Mouse (Mus musculus) layer of hippocampus, adult 9-10 months (tissue): ENCODE results near the gene Fbxl17.

Experiments used
- DNase-seq: peaks from one replicate; pipeline ENCODE4 v3.0.0; 2022; ENCODE audit warnings: low spot score

Gene Fbxl17

DNA sequence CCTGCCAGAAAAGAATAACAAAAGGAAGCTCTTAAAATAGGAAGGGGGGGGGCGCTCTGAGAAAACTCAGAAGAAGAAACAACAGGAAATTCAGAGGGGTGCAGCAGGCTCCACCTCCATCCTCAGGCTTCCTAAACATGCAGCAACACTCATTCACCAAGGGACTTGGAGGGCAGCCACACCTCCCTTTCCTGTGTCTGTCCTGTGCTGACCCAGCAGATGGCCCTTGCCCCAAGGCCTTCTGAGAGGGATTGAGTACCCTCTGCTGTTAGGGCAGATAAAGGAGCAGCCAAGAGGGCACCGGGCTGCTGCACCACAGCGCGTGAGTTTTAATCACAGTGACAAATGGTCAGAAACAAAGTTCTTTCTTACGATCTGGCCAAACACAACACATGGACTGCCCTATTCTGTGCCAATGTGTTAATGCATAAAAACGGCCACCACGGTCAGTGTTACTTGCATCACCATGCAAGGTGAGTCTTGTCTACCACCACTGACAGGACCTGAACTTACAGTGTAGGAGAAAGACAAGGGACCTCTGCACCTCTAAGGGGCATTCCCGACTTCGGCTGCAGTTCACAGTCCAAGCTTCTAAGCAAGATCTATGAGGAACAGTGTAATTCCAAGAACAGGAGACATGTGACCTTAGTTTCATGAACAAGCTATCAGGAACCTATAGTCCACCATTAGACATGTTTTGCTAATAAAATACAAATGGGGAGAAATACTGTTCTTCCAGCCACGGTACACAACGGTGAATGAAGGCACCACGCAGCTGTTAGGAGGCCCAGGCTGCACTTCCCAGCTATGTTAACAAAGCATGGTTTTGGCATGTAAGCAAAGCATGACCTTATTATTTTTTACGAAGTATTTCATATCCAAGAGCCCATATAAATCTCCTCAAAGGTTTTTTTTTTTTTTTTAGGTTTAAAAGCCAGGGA is 96.8 kb downstream of the Fbxl17 start:
- no peak for DNase-seq

DNA sequence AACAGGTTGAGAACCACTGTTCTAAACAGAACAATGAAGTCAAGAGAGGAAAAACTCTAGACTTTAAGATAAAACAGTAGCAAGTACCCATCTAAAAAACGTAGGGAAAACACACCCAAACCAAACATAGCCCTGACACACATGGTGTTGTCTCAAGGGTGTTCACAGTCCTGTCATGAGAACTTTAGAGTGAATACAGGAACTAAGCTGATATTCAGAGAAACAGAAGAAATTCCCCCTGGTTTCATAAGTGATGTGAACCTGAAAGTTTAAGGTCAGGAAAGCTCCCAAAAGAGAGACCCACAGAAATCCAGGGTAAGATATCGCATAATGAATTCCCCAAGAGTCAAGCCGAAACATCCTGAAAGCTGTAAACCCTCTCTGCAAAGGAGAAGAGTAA is 97.6 kb downstream of the Fbxl17 start:
- DNase-seq = no peak

DNA sequence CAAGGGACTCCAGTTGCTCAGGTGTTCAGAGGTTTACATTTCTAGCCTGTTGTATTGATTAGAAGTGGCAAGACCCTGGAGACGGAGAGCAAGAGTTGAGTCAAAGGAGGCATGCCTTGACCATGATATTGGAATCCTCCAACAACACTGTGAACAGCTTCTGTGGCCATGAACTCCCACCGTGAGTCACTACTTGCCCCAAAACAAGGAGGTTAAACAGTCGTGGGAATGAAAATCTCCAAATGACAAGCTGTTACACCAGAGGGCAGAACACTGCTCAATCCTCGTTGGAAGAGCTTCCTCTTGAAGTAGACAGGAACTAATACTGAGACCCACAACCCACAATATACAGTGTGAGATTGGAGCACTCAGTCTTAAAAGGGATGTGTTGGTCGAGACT is 99.2 kb downstream of the Fbxl17 start:
- no peak for DNase-seq

DNA sequence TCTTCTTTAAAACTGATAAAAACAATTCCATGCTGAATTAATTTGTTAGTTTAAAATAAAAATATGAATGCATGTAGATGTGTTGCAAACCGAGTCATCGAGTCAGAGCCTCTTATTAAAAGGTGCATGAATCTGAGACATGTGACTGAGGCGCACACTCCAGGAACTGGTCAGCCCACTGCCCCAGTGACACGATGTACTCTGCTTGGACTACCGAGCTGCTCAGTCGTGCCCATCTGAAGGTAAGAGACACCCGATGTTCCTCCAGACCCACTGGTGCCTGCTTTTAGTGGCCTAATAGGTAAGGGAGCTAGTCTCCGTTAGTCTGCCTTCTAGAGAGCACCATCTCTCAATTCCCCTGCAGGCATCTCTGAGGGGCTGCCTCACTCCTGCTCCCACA is 100.0 kb downstream of the Fbxl17 start:
- DNase-seq = no peak

DNA sequence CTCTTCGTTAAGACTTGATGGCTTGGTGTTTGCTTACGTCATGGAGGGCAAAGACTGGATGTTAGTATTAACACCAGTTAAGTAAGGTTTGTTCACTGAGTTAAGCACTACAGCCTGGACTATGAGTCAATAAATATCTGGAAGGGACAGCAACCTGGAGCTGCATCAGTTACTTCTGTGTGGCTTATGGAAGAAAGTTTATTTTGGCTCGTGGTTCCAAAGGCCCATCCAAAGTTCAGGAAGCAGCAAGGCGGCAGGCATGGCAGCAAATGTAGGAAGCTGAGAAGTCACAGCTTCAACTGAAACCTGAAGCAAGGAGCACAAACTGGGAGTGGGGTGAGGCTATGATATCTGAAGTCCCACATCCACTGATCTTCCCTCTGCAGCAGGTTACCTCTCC is 108.3 kb downstream of the Fbxl17 start:
- no peak for DNase-seq

DNA sequence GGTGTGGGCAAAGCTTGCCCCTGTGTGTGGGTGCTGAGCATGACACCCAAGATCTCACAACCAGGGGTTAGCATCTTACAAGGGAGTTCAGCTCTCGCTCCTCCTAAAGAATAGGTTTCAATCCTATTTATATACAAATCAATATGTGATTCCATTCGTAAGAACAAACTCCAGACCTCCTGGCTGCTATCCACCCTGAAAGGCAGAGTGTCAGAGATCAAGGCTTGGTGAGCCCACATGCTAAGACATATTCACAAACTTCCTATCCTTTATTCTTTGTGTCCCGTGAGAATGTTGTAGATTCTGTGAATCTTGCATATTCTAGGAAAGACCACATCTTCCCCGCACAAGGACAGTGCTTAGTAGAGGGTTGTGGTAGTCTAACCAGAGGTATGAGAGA is 108.9 kb downstream of the Fbxl17 start:
- no peak for DNase-seq

DNA sequence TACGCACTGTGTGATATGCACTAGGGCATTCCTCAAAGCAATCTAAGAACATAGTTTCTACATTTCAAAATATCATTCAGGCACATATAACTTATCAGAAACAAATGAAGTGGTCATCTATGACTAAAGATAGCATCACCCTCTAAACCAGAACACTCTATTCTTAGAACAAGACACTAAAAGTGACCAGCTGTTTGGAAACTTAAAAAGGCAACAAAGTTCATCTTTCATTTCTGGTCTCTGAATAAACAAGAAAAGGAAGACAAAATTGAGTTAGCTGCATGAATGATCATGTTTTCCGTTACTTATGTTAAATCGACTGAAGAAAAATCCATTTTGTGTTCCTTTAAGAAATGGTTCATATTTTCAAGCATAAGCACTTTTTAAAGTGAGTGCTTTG is 128.8 kb downstream of the Fbxl17 start:
- DNase-seq = no peak

DNA sequence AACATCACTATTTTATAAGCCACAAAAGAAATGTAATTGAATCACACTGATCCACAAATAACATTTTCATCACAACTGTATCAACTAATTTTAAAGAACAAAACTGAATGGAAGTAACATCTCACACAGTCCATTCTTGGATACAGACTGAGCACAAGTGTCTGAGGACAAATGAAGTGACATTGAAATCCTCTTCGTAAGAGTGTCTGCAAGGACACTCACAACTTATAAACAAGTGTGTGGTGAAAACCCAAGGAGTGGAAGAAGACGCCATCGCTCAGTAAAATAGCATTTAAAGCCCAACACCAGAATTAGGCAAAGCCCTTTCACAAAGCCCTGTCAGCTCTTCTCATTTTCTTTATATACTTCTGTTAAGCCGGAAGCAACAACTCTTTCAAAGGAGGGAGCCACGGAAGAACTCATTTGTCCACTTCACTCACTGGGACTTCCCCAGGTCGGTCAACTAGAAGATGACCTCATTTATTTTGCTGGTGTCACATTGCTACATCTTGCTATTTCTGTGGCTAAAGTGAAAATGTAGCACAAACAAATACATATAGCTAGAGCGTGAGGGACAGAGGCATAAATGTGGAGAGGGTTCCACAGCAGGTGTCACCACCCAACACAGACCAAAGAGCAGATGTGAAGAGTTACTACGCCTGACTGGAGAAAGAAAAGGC is 130.0 kb downstream of the Fbxl17 start:
- no peak for DNase-seq

DNA sequence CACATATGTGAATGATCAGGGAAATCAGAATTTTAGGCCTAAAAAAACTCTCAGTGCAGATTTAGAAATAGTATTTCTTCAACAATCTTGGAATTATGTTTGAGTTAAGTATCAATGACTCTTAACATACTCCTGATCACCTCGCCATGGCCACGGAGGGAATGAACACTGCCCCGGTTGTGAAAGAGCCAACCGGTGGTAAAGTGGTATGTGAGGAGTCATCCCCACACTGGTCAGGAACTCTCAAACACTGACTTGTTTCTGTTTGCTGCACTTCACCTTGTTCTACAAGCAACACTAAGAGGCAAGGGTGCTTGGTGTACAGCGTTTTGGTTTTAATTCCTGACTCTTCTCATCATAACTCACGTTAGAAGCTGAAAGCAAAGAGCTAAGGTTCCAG is 132.3 kb downstream of the Fbxl17 start:
- DNase-seq = no peak

DNA sequence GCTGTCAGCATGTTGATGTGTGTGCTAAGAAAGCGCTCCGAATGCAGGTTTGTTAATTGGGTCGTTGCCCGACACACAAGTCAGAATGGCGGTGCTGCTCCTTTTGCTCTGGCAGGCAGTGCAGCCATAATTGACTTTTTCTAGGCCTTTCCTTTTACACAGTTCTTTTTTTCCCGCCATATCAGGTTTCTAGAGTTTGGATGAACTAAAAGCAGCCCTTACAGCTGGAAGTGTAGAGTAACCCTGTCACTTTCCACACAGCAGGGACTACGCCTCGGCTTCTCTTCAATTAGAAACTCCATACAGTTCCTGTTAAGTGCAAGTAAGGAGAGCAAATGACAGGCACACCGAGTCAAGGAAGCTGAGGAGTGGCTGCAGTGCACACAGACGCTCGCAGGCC is 133.8 kb downstream of the Fbxl17 start:
- DNase-seq = no peak

DNA sequence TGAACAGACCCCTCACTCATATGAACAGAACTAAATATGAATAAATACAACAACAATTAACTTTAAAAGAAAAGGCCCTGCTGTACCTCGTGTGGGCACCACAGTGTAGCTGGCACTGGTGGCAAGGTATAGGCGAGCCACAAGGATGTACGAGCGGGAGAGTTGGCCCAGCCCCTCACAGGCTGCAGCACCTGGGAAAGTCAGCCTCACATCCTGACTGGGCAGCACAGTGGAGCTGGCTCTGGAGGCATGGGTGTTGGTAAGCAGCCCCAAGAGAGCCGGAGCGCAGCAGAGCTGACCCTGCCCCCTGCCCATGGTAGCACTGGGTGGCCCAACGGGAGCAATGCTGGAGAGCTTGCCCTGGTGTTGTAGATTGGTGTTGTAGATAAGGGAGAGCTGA is 135.2 kb downstream of the Fbxl17 start:
- no peak for DNase-seq

DNA sequence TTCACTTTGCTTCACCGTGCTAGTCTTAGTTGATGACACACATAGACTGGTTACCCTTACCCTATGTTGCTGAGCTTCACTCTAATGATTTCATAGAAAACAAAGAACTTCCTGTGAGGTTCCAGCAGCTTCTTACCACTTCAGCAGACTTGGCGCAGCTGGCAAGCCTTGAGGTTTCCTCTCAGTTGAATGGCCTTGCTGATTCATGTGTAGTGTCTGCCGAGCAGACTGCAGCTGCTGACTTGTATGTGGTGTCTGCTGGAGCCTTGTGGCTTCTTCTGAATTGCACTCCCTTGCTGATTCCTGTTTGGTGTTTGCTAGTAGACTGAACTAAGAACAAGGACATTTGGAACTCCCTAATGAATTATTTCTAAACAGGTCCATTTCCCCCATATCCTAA is 137.6 kb downstream of the Fbxl17 start:
- DNase-seq = no peak

DNA sequence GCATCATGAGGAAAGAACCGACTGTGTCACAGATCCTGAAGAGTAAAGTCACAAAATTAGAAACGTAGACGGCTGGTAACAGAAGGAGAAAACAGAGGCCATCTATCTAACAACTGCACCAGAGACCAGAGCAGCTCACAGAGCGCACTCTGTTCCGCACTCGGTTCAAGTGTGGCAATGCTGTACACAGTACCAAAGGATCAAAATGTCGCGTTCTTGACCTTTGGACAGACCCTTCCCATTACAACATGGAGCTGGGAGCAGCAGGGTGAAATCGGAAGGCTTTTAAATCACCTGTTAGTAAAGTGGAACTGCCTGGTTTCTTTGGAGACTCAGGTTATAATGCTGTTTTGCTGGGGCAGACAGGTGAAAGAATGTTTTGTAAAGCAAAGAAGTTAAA is 138.1 kb downstream of the Fbxl17 start:
- no peak for DNase-seq

DNA sequence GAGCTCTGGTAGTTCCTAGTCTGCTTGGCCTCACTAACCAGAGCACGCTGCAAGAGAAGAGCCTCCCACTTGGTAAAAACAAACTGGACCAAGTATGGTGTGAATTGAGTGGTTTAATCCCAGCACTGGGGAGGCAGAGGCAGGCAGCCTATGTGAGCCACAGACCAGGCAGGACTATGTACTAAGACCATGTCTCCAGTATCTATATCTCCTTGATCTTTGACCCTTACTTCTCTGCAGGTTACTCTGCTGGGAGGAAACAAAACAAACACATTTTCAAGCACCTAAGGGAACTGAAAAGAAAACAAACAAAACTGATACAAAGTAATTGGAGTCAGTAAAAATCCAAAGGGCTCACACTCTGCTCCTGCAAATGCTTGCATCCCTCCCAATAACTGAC is 141.0 kb downstream of the Fbxl17 start:
- no peak for DNase-seq

DNA sequence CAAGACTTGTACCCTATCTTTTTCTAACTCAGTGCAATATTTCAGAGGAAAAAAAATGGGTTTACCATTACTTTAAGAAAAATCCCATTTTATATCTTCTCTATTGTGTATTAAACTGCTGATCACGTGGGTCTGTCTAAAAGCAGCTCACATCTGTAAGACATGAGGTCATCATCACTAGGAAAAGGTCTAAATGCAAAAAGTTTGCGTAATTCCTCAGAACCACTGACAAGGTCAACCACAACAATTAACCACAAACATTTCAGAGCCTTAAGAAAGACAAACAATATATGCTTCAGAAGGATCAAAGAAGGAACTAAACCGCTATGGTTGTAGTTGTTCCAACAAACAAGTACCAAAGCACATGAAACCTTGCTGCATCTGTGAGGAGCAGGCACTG is 143.6 kb downstream of the Fbxl17 start:
- DNase-seq = no peak

DNA sequence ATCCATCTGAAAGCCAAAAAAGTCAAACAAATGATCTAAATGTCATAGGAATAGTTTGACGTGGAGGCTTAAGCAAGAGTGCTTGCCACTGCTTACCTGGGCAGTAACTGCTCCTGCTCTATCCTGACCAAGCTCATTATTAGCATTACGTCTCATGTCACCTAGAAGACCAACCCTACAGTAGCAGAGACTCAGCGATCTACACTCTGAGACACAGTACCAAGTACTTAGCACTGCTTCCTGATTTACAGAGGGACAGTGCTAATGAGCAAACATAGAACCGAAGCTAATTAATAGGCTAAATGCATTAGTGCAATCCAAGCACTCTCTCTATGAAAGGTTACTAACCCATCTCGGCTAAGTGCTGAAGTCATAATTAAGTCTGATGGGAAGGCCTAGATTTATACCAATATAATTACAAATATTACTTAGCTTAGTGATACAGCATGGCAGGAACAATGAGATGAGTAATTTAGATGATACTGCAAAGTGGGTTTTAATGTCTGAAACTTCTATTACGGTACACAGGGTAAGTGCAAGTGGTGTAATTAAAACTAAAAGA is 147.1 kb downstream of the Fbxl17 start:
- DNase-seq = no peak

DNA sequence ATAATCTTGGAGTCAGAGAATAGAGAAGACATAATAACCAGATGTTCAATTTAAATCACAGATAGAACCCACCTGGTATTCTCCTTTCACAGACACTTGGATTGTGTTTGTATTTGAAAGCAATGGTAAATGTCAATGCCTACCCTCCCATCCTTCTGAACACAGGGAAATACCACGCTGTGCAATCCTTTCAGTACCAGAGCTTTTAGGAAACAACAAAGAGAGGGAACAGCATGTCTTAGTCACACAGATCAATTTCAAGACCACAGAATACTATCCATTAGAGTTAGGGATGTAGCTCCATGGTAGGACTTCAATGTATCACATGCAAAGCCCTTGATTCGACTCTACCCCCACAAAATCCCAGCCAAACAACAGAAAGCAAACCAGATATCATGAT is 148.1 kb downstream of the Fbxl17 start:
- no peak for DNase-seq

DNA sequence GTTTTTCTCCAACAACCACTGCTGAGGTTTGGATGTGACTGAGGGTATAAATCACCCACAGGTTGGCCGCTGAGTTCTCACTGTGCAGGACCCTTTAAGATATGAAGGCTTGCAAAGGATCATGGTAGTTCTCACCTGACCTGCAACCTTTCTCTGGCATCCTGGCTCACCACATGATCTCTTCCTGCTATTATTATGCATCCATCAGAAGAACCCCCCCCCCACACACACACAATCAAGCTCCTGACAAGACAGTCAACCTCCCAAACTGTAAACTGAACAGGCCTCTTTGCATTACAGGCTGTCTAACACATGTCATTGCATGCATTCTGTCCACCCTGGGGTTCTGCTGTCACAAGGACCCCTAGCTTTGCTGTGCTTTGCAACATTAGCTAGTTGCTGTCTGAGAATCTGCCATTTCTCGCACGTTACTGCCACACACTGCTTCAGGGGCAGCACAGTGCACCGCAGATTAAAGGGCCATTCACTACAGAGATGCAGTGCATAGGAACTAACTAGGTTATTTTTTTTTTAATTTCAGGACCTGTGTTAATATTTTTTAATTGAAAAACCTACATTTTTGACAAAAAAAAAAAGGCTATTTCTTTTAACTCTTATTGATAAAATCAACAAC is 148.8 kb downstream of the Fbxl17 start:
- DNase-seq = no peak

DNA sequence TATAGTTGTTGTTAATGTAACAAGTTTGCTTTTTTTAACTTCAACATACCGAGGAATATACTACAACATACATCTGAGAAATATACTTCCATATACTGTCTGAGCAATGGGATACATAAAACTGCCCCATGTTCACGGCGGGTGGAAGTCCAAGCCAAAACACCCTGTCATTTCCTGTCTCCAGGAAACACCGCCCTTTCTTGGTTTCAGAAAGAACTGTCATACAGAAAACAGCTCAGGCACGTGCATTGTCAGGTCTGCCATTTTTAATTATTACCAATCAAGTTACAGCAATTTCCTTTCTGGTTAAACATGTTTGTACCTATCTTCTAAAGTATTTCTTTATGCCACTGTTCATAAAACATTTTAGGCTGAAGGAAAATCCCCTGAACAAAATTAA is 155.7 kb downstream of the Fbxl17 start:
- DNase-seq = no peak

DNA sequence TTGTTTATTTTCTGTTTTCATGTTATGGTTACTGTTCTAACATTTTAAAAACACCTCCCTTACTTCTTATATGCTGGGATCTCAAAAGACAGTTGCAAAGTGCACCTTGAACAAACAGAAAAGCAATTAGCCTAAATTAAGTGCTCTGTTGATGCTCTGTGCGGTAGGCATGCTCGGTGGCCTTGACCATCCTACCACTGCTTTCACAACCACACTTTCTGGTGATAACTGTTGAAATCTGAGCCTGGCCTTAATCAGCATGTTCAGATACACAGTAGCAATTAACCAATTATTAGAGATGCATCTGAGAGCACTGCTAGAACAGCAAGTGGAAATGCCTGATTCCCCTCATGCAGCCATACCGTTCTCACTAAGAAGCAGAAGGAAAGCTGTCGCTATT is 156.7 kb downstream of the Fbxl17 start:
- no peak for DNase-seq

DNA sequence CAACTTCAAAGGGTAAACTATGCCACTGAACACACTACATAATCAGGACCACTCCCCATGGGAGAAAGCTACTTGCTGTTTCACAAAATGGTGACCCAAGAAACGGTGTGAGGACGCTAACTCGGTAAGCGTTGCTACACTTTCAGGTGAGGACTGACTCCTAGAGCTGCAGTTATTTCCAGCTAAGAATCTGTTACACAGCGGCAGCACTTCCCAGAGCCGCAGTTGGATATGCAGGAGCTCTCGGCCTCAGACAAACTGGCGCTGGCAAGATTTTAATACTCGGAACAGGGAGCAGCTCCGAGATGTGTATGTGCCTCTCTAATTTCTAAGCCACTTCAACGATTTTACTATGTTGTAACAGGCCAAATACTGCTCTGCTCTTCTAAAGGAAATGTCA is 157.4 kb downstream of the Fbxl17 start:
- DNase-seq = no peak

DNA sequence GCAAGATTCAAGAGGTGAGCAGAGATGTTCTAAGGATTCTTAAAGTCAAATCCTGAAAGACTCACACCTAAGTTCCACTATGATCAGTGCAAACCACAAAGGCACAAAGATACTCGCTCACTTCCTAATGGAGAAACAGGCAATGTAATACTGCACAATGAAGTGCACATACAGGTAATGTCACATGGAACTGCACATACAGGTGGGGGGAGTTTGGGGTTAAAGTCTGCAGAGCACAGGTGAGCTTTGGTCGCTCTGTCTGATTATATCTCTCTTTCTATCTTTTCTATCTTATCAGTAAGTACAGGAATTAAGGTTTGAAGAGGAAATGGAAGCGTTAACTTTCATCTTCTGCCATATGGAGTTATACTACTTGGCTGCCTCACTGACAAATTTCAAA is 158.6 kb downstream of the Fbxl17 start:
- no peak for DNase-seq

DNA sequence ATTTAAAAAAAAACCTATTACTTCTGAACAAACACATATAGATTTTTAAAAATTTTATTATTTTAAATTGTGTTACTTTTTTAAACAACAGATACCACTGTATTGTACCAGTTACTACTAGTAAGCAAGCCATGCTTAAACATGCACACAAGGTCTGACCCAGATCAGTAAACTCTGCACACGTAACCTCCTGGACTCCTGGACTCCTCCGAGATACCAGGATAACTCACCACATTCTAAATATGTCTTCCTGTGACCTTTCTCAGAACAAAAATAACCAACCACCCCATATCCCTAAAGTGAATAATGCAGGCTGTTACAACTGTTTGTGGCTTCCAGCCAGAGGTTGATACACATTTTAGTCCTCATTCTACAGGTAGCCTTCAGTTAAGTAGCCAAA is 170.9 kb downstream of the Fbxl17 start:
- DNase-seq = no peak
